Mouse (Mus musculus) c-Kit-positive CD71-negative TER-119-negative erythroid progenitor cells, embryonic 14.5 days (primary cell): ENCODE measurements around the gene Tubg2.
"Not testable (repeated sequence)": the region's sequence is repeated elsewhere in the genome, so short reads cannot be mapped to it uniquely, and the experiment has no call there.

Experiments
- DNase-seq: peaks from one replicate; pipeline ENCODE4 v3.0.0-alpha.2; 2013; ENCODE audit warnings: low read depth

The Tubg2 gene

GRCm38 (mm10) chr11:101155728-101156371 lies at the start of gene Tubg2:
TSS of gene Tubg2 (plus strand) at chr11:101155907.
- no peak for DNase-seq

GRCm38 (mm10) chr11:101109351-101109750 lies 46.4 kb upstream of the Tubg2 start:
- no peak for DNase-seq

- no peak for DNase-seq
These were observed 45.0 kb upstream of the Tubg2 start for GRCm38 (mm10) chr11:101110708-101111107.

GRCm38 (mm10) chr11:101111178-101111577 lies 44.5 kb upstream of the Tubg2 start:
- no peak for DNase-seq

- no peak for DNase-seq
These were observed 43.5 kb upstream of the Tubg2 start for GRCm38 (mm10) chr11:101112186-101112585.

- no peak for DNase-seq
These were observed 40.1 kb upstream of the Tubg2 start for GRCm38 (mm10) chr11:101115564-101115963.

GRCm38 (mm10) chr11:101118105-101118504 lies 37.6 kb upstream of the Tubg2 start:
- no peak for DNase-seq

- no peak for DNase-seq
These were observed 36.5 kb upstream of the Tubg2 start for GRCm38 (mm10) chr11:101119131-101119760.

- DNase-seq = peak; percentile 97
These were observed 35.8 kb upstream of the Tubg2 start, which contains the start of the genes Retreg3 and Tubg1 for GRCm38 (mm10) chr11:101119761-101120544. TSS of gene Retreg3 (minus strand) at chr11:101119893. TSS of gene Tubg1 (plus strand) at chr11:101119938.

GRCm38 (mm10) chr11:101120545-101121188 lies 35.0 kb upstream of the Tubg2 start:
- no peak for DNase-seq

- not testable (repeated sequence) for DNase-seq
These were observed 31.2 kb upstream of the Tubg2 start for GRCm38 (mm10) chr11:101124494-101124893.

- not testable (repeated sequence) for DNase-seq
These were observed 30.7 kb upstream of the Tubg2 start for GRCm38 (mm10) chr11:101125008-101125407.

GRCm38 (mm10) chr11:101127075-101127474 lies 28.6 kb upstream of the Tubg2 start:
- DNase-seq = no peak

- DNase-seq = no peak
These were observed 26.6 kb upstream of the Tubg2 start for GRCm38 (mm10) chr11:101128996-101129577.

- DNase-seq = no peak
These were observed 25.5 kb upstream of the Tubg2 start for GRCm38 (mm10) chr11:101130056-101130756.

- DNase-seq = no peak
These were observed 24.5 kb upstream of the Tubg2 start for GRCm38 (mm10) chr11:101131187-101131586.

- no peak for DNase-seq
These were observed 24.0 kb upstream of the Tubg2 start for GRCm38 (mm10) chr11:101131701-101132100.

- no peak for DNase-seq
These were observed 22.7 kb upstream of the Tubg2 start for GRCm38 (mm10) chr11:101133037-101133436.

GRCm38 (mm10) chr11:101134217-101134865 lies 21.4 kb upstream of the Tubg2 start:
- no peak for DNase-seq

- DNase-seq = no peak
These were observed 18.7 kb upstream of the Tubg2 start for GRCm38 (mm10) chr11:101137000-101137399.
